Mouse (Mus musculus) CH12.LX (cell line): ENCODE results near the gene Kpna7.
A peak's percentile ranks its signal among the peaks of the same experiment; 100 is the strongest.

Experiments
- CHD1 ChIP-seq: IDR thresholded peaks from 2 replicates; pipeline ENCODE4 v1.6.1; 2012; ENCODE audit warnings: low read depth, low read length, improper control_type of control experiment, inconsistent platforms
- CHD2 ChIP-seq: IDR thresholded peaks from 2 replicates; pipeline ENCODE4 v1.6.1; 2011; ENCODE audit warnings: low read length, improper control_type of control experiment
- CTCF ChIP-seq, 2 experiments: IDR thresholded peaks in 1 of 2; conservative IDR thresholded peaks in 1 of 2; 2 replicates each; pipeline ENCODE4 v1.5.1; 2011 to 2012; ENCODE audit warnings: low read depth in 2 of 2, low read length in 2 of 2, improper control_type of control experiment in 1 of 2, inconsistent platforms in 1 of 2, mild to moderate bottlenecking in 1 of 2, moderate library complexity in 1 of 2
- ETS1 ChIP-seq: conservative IDR thresholded peaks from 2 replicates; pipeline ENCODE4 v1.6.1; 2012; ENCODE audit warnings: low read depth, mild to moderate bottlenecking, inconsistent platforms, low read length, improper control_type of control experiment, moderate library complexity
- HCFC1 ChIP-seq: IDR thresholded peaks from 2 replicates; pipeline ENCODE4 v1.6.1; 2012; ENCODE audit warnings: low read depth, mild to moderate bottlenecking, inconsistent platforms, low read length, improper control_type of control experiment
- JUND ChIP-seq: conservative IDR thresholded peaks from 2 replicates; pipeline ENCODE4 v1.6.1; 2011; ENCODE audit warnings: low read depth, low read length, improper control_type of control experiment
- KAT2A ChIP-seq: IDR thresholded peaks from 2 replicates; pipeline ENCODE4 v1.6.1; 2012; ENCODE audit warnings: low read length, improper control_type of control experiment, inconsistent platforms; ENCODE audit not compliant: insufficient replicate concordance
- NELFE ChIP-seq: IDR thresholded peaks from 2 replicates; pipeline ENCODE4 v1.6.1; 2011; ENCODE audit warnings: low read depth, low read length, improper control_type of control experiment
- POLR2A ChIP-seq: IDR thresholded peaks from 2 replicates; pipeline ENCODE4 v1.6.1; 2011; ENCODE audit warnings: low read depth, mild to moderate bottlenecking, improper control_type of control experiment, low read length
- RCOR1 ChIP-seq: conservative IDR thresholded peaks from 2 replicates; pipeline ENCODE4 v1.6.1; 2012; ENCODE audit warnings: low read depth, mild to moderate bottlenecking, inconsistent platforms, low read length, improper control_type of control experiment
- TBP ChIP-seq: conservative IDR thresholded peaks from 2 replicates; pipeline ENCODE4 v1.6.1; 2011; ENCODE audit warnings: low read depth, low read length, improper control_type of control experiment
- USF1 ChIP-seq: IDR thresholded peaks from 2 replicates; pipeline ENCODE4 v1.6.1; 2014; ENCODE audit warnings: low read depth, mild to moderate bottlenecking, inconsistent platforms, low read length, improper control_type of control experiment
- ZC3H11A ChIP-seq: IDR thresholded peaks from 2 replicates; pipeline ENCODE4 v1.6.1; 2012; ENCODE audit warnings: low read depth, mild to moderate bottlenecking, inconsistent platforms, low read length, improper control_type of control experiment
- ZNF384 ChIP-seq: IDR thresholded peaks from 2 replicates; pipeline ENCODE4 v1.6.1; 2012; ENCODE audit warnings: low read depth, low read length, improper control_type of control experiment, inconsistent platforms

DNA sequence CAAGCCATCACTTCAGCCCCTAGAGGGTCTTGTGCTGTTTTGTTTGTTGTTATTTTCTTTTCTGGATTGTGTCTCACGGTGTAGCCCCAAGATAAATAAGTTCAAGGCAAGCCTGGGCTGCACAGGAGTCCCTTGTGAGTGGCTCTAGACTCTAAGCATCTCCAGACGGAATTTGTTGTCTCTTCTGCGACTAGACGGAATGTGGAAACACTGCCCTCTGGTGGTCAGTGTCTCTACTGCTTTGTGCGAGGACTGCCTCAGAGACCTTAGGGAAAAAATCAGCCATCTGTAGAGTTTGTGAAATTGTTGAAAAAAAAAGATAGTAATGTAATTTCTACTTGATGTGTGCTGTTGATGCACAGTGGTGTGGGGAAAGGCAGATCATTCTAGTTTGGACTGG lies 14.1 kb downstream of the Kpna7 start:
- TF ChIP-seq ZC3H11A (no peak), POLR2A (no peak), CTCF (conservative IDR thresholded peaks at IDR 0.05 in 1 of 2, IDR thresholded peaks at IDR 0.05 in 1 of 2; ENCODE audit: low read depth in 2 of 2, low read length in 2 of 2) (peak; percentile 88 to 90), USF1 (no peak), ETS1 (no peak), ZNF384 (no peak), TBP (no peak), NELFE (peak; percentile 20; the same call in 1 of the 2 replicates), RCOR1 (no peak), CHD2 (no peak), HCFC1 (no peak), JUND (no peak), KAT2A (no peak), CHD1 (no peak)
